Mouse (Mus musculus): Measurements from ENCODE around the gene Snapc3. TPM values are rescaled to one million over a fixed set of nuclear protein-coding genes. Genes with fewer than 3 reads are reported as not detected.

Gene Snapc3
- total and polyA plus RNA-seq, 3 experiments = 12.0 to 16.9 TPM; not detected in 1

- TF ChIP-seq CTCF (IDR thresholded peaks at IDR 0.05 in 2 of 3, conservative IDR thresholded peaks at IDR 0.05 in 1 of 3; ENCODE audit: control insufficient read depth in 1 of 3, insufficient read depth in 1 of 3, low read depth in 2 of 3, low read length in 3 of 3, poor library complexity in 1 of 3, severe bottlenecking in 1 of 3) (no peak), CHD2 (IDR thresholded peaks at IDR 0.05; ENCODE audit: low read length) (no peak), ZKSCAN1 (IDR thresholded peaks at IDR 0.05; ENCODE audit: low read depth, low read length) (no peak)
Measured at GRCm38 (mm10) chr4:83407688-83408087, 9.8 kb upstream of the Snapc3 start (continued).

GRCm38 (mm10) chr4:83409867-83410505 lies 7.5 kb upstream of the Snapc3 start:
- Histone ChIP-seq H3K4me3 (ENCODE audit: control insufficient read depth in 1 of 2, insufficient read depth in 1 of 2, low read depth in 2 of 2, low read length in 2 of 2) (no peak overlapping the region), H3K79me2 (ENCODE audit: control insufficient read depth, insufficient read depth, low read length, poor library complexity) (no peaks in the 10 kb centered on the region), H3K27me3 (ENCODE audit: control insufficient read depth in 1 of 2, insufficient read depth in 2 of 2, low read length in 2 of 2) (no peaks in the 10 kb centered on the region), H3K4me1 (ENCODE audit: control insufficient read depth in 1 of 2, insufficient read depth in 2 of 2, low read length in 2 of 2) (peaks cover 0 to 16% of the 10 kb centered on the region in 2 experiments; a peak in 2 of 4 replicates), H3K36me3 (ENCODE audit: control insufficient read depth in 1 of 2, insufficient read depth in 2 of 2, low read length in 2 of 2) (peaks cover 0 to 9% of the 10 kb centered on the region in 2 experiments; a peak in 2 of 4 replicates), H3K27ac (ENCODE audit: control insufficient read depth, low read depth, low read length) (no peak overlapping the region), H3K9me3 (replicated peaks; ENCODE audit: insufficient read depth, low read length) (no peaks in the 10 kb centered on the region), H3K9ac (ENCODE audit: control insufficient read depth, low read depth, low read length, poor library complexity, severe bottlenecking) (no peak overlapping the region)
- TF ChIP-seq ZMIZ1 (IDR thresholded peaks at IDR 0.05; ENCODE audit: low read depth, low read length) (no peak), GATA1 (IDR thresholded peaks at IDR 0.05; ENCODE audit: low read depth, low read length) (no peak), RAD21 (IDR thresholded peaks at IDR 0.05; ENCODE audit: low read depth, low read length) (peak; percentile 67), NRF1 (IDR thresholded peaks at IDR 0.05; ENCODE audit: insufficient read depth, low read depth, low read length, poor library complexity, severe bottlenecking) (no peak), ZC3H11A (IDR thresholded peaks at IDR 0.05; ENCODE audit: low read depth, low read length) (peak; percentile 44), TBP (IDR thresholded peaks at IDR 0.05; ENCODE audit: low read depth, low read length) (no peak), GABPA (IDR thresholded peaks at IDR 0.05; ENCODE audit: low read depth, low read length) (no peak), ELF1 (IDR thresholded peaks at IDR 0.05; ENCODE audit: low read depth, low read length) (no peak), POLR2AphosphoS5 (IDR thresholded peaks at IDR 0.05; ENCODE audit: borderline replicate concordance, low read depth, low read length) (no peak), NELFE (IDR thresholded peaks at IDR 0.05; ENCODE audit: low read depth, low read length) (no peak), MEF2A (IDR thresholded peaks at IDR 0.05; ENCODE audit: extremely low read depth, insufficient replicate concordance, low read depth, low read length, poor library complexity, severe bottlenecking) (no peak), ZKSCAN1 (IDR thresholded peaks at IDR 0.05; ENCODE audit: low read depth, low read length) (no peak), MYB (IDR thresholded peaks at IDR 0.05; ENCODE audit: low read depth, low read length) (no peak), MAX (IDR thresholded peaks at IDR 0.05; ENCODE audit: low read length) (no peak), HCFC1 (IDR thresholded peaks at IDR 0.05; ENCODE audit: low read depth, low read length) (no peak), SMC3 (IDR thresholded peaks at IDR 0.05; ENCODE audit: low read depth, low read length) (peak; percentile 53), RCOR1 (IDR thresholded peaks at IDR 0.05; ENCODE audit: low read depth, low read length) (no peak), USF1 (IDR thresholded peaks at IDR 0.05; ENCODE audit: low read depth, low read length) (no peak), ETS1 (IDR thresholded peaks at IDR 0.05; ENCODE audit: low read depth, low read length) (no peak), CTCF (IDR thresholded peaks at IDR 0.05 in 2 of 3, conservative IDR thresholded peaks at IDR 0.05 in 1 of 3; ENCODE audit: control insufficient read depth in 1 of 3, insufficient read depth in 1 of 3, low read depth in 2 of 3, low read length in 3 of 3, poor library complexity in 1 of 3, severe bottlenecking in 1 of 3) (peak in 1 of 3 experiments; percentile 56; a peak in 2 of 6 replicates), TCF12 (IDR thresholded peaks at IDR 0.05; ENCODE audit: low read depth, low read length) (no peak), MYC (IDR thresholded peaks at IDR 0.05; ENCODE audit: low read depth, low read length) (no peak), MAZ (IDR thresholded peaks at IDR 0.05; ENCODE audit: low read depth, low read length) (no peak), BHLHE40 (IDR thresholded peaks at IDR 0.05; ENCODE audit: borderline replicate concordance, low read depth, low read length) (no peak), MXI1 (IDR thresholded peaks at IDR 0.05; ENCODE audit: low read depth, low read length) (no peak), SIN3A (IDR thresholded peaks at IDR 0.05; ENCODE audit: low read length) (no peak), USF2 (IDR thresholded peaks at IDR 0.05; ENCODE audit: borderline replicate concordance in 1 of 2, insufficient read depth in 1 of 2, low read depth in 1 of 2, low read length in 2 of 2) (no peak), POLR2A (IDR thresholded peaks at IDR 0.05; ENCODE audit: control insufficient read depth in 1 of 2, insufficient read depth in 1 of 2, low read depth in 1 of 2, low read length in 2 of 2, poor library complexity in 1 of 2) (no peak), ZNF384 (IDR thresholded peaks at IDR 0.05; ENCODE audit: low read depth, low read length) (peak; percentile 87), EP300 (IDR thresholded peaks at IDR 0.05; ENCODE audit: low read depth in 1 of 2, low read length in 2 of 2) (no peak), E2F4 (IDR thresholded peaks at IDR 0.05; ENCODE audit: borderline replicate concordance, low read depth, low read length) (no peak), UBTF (IDR thresholded peaks at IDR 0.05; ENCODE audit: borderline replicate concordance, insufficient read depth, low read depth, low read length) (no peak)
- DNase-seq (ENCODE audit: low read depth, low spot score) = peak; percentile 49
